Mouse (Mus musculus) cerebellum, postnatal 14 days (tissue): ENCODE results near the gene Loxl3.
A peak's percentile ranks its signal among the peaks of the same experiment; 100 is the strongest.

Source experiments
- DNase-seq, 2 experiments: peaks; one replicate each; pipeline ENCODE4 v3.0.0; 2021; ENCODE audit warnings: mixed read lengths in 2 of 2

Loxl3 gene

DNA sequence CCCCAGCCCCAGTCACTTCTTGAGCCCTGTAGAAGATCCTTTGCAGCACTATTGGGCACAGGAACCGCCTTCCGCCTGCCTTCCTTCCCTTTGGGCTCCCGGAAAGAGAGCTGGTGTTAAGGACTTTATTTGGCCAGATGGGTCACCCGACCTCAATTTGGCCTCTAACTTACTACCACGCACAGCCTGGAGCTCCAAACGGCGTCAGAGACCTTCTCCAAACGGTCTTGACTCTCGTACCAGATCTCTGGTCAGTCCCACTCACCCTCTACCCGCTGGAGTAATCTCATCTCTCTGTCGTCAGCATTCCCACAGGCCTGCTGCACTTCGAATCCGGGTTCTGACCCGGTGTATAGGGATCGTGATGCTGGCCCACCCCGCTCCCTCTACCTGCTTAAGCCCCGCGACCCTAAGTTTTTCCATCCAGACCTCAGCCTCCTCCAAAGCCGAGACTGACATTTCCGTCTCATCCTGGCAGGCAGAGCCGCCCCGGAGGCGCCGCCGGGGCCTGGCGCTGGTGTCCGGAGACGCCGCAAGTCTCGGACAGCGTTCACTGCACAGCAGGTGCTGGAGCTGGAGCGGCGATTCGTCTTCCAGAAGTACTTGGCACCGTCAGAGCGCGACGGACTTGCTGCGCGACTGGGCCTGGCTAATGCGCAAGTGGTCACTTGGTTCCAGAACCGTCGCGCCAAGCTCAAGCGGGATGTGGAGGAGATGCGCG, 53.4 kb downstream of the Loxl3 start:
- DNase-seq, result peak; percentile 43 to 56

GRCm38 (mm10) chr6:83087926-83088260, 53.9 kb downstream of the Loxl3 start:
- DNase-seq, result no peak

GRCm38 (mm10) chr6:83092416-83093127, 58.6 kb downstream of the Loxl3 start:
- DNase-seq, result no peak

GRCm38 (mm10) chr6:83095968-83096367, 62.0 kb downstream of the Loxl3 start:
- no peak for DNase-seq

DNA sequence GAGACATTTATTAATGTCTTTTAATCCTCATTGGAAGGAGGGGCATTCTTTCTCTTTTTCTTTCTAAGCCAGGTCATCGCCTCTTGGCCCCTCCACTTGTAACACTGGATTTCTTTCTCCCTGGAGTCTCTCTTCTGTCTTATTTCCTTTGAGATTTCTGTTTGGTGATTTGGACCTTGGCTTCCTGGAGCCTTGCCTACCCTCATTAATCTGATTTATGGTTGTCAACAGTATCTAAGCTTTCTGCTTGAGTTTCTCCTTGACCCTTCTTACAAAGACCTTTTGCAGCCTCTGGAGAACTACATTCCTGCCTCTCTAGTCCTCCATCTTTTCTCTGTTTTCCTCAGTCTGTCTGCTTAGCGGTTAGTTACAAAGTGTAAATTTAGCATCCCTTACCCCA, 64.4 kb downstream of the Loxl3 start:
- no peak for DNase-seq

DNA sequence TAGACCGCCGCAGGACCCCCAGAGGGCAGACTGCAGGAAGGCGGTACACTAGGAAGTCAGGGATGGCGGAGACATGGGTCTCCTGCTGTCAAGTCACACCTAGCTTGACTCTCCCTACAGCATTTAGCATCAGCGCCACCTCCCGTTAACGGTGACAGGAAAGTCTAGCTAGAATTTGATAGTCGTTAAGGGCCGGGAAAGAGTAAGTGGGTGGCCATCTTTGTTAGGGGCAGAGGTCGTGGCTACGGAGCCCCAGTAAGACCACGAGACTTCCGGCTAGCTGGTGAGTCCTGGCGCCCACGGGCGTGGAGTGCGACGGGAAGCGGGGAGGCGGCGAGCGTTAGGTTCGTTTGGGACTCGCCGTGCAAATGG, 67.3 kb downstream of the Loxl3 start, which contains the start of the genes Ccdc142 and Gm42688:
Gene Ccdc142, plus strand, starts transcription at position 286 of the 372 bp plus-strand sequence.
Gene Gm42688, plus strand, starts transcription at position 302 of the 372 bp plus-strand sequence.
- DNase-seq, result peak; percentile 92

DNA sequence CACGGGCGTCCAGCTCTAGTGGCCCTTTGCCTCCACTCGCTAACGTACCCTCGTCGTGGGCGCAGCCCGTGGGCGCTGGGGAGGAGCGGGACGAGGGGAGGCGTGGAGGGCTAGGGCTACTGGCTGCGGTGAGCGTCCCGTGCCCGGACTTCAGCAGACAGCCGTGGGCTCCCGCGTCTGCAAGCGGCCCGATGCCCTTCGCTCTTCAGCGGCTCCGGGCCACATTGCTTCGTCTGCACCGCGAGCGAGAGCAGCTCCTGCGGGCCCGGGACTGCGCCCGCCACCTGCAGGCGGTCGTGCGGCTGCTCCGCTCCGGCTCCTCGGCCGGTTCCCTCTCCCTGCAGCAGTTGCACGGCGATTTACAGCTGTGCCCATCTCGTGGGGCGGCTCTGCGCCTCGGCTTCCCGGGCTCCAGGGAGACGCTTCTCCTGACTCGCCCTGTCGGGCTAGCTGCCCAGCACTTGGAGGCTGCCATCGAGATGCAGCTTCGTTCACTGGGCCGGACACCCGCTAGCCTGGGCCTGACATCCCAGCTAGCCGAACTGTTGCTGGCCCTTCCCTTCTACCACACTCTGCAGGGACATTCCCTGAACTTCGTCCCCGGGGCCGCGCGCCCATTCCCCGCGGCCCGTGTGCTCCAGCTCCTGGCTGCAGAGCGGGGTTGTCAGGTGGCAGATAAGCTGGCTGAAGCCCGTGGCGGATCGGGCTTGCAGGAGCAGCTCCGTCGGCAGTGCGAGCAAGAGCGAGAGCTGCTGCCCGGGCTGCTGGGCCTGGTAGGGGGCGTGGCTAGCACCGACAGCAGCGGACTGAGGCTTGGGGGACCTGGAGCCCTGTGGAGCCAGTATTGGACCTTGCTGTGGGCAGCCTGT, 67.9 kb downstream of the Loxl3 start:
- DNase-seq, result peak; percentile 66 to 68
